Mouse (Mus musculus) hindbrain, embryonic 16.5 days (tissue): ENCODE data around the gene Iqcc. TPM values are rescaled to one million over a fixed set of nuclear protein-coding genes. Genes with fewer than 3 reads are reported as not detected.

ENCODE experiments used
- ATAC-seq: fragments of 200-750 bp; cut with Nextera tagmentation; 2 replicates; pipeline ENCODE4 v1.8.0; 2017; ENCODE audit warnings: moderate TSS enrichment, moderate library complexity
- H3K27ac ChIP-seq: fragments of 300-500 bp; sonication (generic); 2 replicates; pipeline ENCODE4 v1.5.1; 2014; ENCODE audit warnings: low read depth, mild to moderate bottlenecking, control low read depth, low read length, moderate library complexity
- H3K27me3 ChIP-seq: fragments of 300-500 bp; sonication (generic); replicated peaks from 2 replicates; pipeline ENCODE4 v1.6.1; 2014; ENCODE audit warnings: low read length; ENCODE audit not compliant: control insufficient read depth, insufficient read depth
- H3K36me3 ChIP-seq: fragments of 300-500 bp; sonication (generic); 2 replicates; pipeline ENCODE4 v1.6.1; 2014; ENCODE audit warnings: mild to moderate bottlenecking, low read length, moderate library complexity, mixed read lengths; ENCODE audit not compliant: control insufficient read depth, insufficient read depth
- H3K4me1 ChIP-seq: fragments of 300-500 bp; sonication (generic); 2 replicates; pipeline ENCODE4 v1.6.1; 2014; ENCODE audit warnings: low read depth, low read length; ENCODE audit not compliant: control insufficient read depth, insufficient read depth
- H3K4me2 ChIP-seq: fragments of 300-500 bp; sonication (generic); 2 replicates; pipeline ENCODE4 v1.6.1; 2014; ENCODE audit warnings: mild to moderate bottlenecking, low read length, control low read depth, moderate library complexity
- H3K4me3 ChIP-seq: fragments of 300-500 bp; sonication (generic); 2 replicates; pipeline ENCODE4 v1.5.1; 2014; ENCODE audit warnings: mild to moderate bottlenecking, low read length, control low read depth, moderate library complexity
- H3K9ac ChIP-seq: fragments of 300-500 bp; sonication (generic); 2 replicates; pipeline ENCODE4 v1.6.1; 2014; ENCODE audit warnings: low read depth, mild to moderate bottlenecking, control low read depth, low read length, moderate library complexity
- H3K9me3 ChIP-seq: fragments of 300-500 bp; sonication (generic); 2 replicates; pipeline ENCODE4 v1.6.1; 2014; ENCODE audit warnings: mild to moderate bottlenecking, low read length, moderate library complexity; ENCODE audit not compliant: control insufficient read depth
- whole genome bisulfite sequencing: fragments of 180-500 bp; shearing (Covaris S2); extraction: QIAGEN DNeasy Blood & Tissue Kit; methylation state at CpG from one replicate; pipeline ENCODE4 v1.1.7; 2014; 5-methylcytosine and 5-hydroxymethylcytosine counted together
- polyA plus RNA-seq: library from polyadenylated mRNA; unstranded; fragments of >200 nt; fragmentation: Nextera tagmentation; extraction: Ambion mirVana; gene quantifications from 2 replicates; pipeline ENCODE4 v1.2.1, GENCODE M21; 2015

The Iqcc gene
- polyA plus RNA-seq, result 27.6 and 33.4 TPM in 2 replicates

DNA sequence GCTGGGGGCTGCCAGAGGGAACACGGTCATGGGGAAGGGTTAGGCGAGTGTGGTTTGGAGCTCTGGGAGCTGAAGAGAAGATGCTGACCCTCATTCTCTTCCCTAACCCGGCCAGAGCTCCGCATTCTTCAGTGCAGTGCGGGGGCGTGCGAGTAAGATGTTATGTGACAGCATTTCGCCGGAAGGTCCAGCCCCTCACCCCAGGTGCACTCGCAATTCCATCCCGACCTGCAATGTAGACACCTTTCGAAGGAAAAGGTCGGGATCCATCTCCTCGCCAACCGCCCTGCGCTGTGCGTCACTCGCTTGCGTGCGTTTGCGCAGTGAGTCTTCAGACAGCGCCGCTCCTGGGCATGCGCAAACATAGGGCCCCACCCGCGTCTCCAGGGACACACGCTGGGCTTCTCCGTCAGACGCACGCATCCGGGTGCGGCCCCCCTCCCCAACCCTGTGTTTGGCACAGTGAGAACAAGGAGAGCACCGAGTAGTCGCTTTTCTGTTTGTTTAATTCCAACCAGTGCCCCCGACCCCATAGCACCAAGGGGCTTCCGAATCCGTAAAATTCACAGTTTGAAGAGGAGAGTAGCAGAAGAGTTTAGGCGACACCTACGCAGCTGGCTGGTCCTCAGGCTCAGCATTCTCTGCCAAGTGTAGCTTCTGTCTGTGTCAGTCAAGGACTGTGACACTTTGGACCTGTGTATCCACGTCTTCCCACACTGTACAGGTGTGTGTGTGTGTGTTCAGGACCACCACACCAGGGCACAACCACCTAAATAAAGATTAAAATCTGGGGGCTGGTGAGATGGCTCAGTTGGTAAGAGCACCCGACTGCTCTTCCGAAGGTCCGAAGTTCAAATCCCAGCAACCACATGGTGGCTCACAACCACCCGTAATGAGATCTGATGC is at the start of gene Iqcc:
Iqcc (minus strand) TSS at position 314 of the 906 bp plus-strand sequence.
- Histone ChIP-seq H3K27me3 (no peaks in the 10 kb centered on the region), H3K4me1 (peaks cover 31% of the 10 kb centered on the region), H3K4me2 (peak within 1 kb of the TSS; percentile 69), H3K36me3 (peaks cover 4% of the 10 kb centered on the region; the same call in 1 of the 2 replicates), H3K9me3 (no peaks in the 10 kb centered on the region), H3K4me3 (peak within 1 kb of the TSS; percentile 50), H3K9ac (peak within 1 kb of the TSS; percentile 77), H3K27ac (peak within 1 kb of the TSS; percentile 83)
- 5% methylated on average over 43 of the region's 44 CpGs for WGBS
- peak; percentile 92 for ATAC-seq

DNA sequence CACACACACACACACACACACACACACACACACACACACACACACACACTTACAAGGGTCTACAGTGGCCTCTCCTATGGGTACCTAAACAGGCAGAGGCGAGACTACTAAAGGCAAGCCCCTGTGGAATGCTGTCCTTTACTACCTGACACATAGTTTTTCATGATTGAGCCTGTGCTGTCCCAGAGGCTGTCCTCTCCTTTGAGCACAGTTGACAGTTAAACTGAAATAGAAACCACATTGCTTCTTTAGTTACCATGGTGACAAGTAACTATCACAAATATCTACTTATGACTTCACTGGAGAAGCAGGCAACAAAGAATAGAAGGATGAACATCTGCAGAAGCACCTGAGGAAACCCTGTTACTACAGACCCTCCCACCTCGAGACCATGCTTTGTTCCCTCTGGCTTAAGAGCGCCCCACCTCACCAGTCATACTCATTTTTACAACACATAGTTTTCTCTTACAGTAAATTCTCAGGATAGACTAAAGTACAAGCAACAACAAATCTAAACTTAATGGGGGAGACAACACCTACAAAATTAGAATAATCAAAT is 43.4 kb upstream of the Iqcc start:
- H3K27ac ChIP-seq, result no peak overlapping the region
- 92% methylated on average over 3 of the region's 3 CpGs for WGBS
- H3K36me3 ChIP-seq, result peaks cover 7% of the 10 kb centered on the region
- no peak for ATAC-seq
- H3K4me3 ChIP-seq, result no peak overlapping the region
- H3K9me3 ChIP-seq, result no peaks in the 10 kb centered on the region
- no peak overlapping the region for H3K4me2 ChIP-seq
- H3K27me3 ChIP-seq, result no peaks in the 10 kb centered on the region
- no peaks in the 10 kb centered on the region for H3K4me1 ChIP-seq
- H3K9ac ChIP-seq, result no peak overlapping the region

DNA sequence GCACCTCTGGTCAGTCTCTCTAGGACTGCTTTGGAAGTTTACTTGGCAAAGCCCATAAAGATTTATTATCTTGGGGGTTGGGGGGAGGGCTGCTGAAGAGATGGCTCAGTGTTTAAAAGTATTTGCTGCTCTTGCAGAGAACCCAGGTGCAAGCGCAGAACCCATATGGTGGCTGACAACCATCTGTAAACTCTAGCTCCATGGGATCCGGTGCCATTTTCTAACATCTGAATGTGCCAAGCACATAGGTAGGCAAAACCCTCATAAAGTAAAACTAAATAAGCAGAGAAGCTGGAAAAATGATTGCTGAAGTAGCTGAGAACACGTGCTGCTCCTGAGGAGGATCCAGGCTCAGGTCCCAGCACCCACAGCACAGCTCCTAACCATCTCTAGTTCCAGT is 42.7 kb upstream of the Iqcc start:
- Histone ChIP-seq H3K9me3 (no peaks in the 10 kb centered on the region), H3K4me2 (no peak overlapping the region), H3K9ac (no peak overlapping the region), H3K27ac (no peak overlapping the region), H3K27me3 (no peaks in the 10 kb centered on the region), H3K4me1 (no peaks in the 10 kb centered on the region), H3K36me3 (peaks cover 10% of the 10 kb centered on the region), H3K4me3 (no peak overlapping the region)
- ATAC-seq, result no peak
- WGBS, result 91% methylated on average over 3 of the region's 3 CpGs

DNA sequence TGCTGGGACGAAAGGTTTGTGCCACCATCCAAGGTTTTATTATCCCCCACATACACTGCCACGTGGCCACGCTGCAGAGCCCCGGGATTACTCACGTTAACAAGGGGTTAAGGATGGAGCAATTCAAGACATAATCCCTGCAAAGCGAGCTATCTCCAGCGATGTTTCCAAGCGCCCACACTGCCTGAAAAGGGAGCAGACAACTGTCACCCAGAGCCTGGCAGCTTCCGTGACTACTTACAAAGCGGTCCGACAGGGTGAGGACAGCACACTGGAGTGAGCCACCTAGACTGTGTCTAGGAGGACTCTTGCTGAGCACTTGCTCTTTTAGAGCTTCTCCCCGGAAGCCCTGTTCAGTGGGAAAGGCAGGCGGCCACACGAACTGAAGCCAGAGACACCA is 35.9 kb upstream of the Iqcc start:
- H3K4me1 ChIP-seq, result no peaks in the 10 kb centered on the region
- H3K9me3 ChIP-seq, result no peaks in the 10 kb centered on the region
- H3K9ac ChIP-seq, result no peak overlapping the region
- H3K27ac ChIP-seq, result no peak overlapping the region
- H3K4me2 ChIP-seq, result no peak overlapping the region
- no peak overlapping the region for H3K4me3 ChIP-seq
- H3K27me3 ChIP-seq, result no peaks in the 10 kb centered on the region
- ATAC-seq, result no peak
- H3K36me3 ChIP-seq, result peaks cover 50% of the 10 kb centered on the region
- WGBS, result 94% methylated on average over 14 of the region's 14 CpGs

DNA sequence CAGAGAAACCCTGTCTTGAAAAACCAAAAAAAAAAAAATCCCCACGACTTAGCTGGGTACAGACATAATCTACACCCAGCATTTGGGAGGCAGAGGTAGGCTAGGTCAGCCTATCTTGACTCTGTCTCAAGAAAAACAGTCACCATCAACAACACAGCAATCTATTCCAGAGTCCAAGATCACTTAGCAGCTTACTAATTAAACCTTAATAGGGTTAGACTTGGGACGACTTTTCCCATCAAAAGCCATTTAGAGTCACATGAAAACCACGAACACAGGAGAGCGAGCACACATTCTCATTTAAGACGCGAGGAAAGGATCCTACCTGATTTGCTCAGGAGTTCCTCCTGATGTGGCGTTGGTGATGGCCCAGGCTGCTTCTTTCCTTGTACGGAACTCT is 31.5 kb upstream of the Iqcc start:
- ATAC-seq, result no peak
- Histone ChIP-seq H3K36me3 (peaks cover 60% of the 10 kb centered on the region), H3K9me3 (no peaks in the 10 kb centered on the region), H3K4me2 (no peak overlapping the region), H3K27ac (no peak overlapping the region), H3K4me1 (no peaks in the 10 kb centered on the region), H3K4me3 (no peak overlapping the region), H3K9ac (no peak overlapping the region), H3K27me3 (no peaks in the 10 kb centered on the region)
- 96% methylated on average over 8 of the region's 8 CpGs for WGBS

DNA sequence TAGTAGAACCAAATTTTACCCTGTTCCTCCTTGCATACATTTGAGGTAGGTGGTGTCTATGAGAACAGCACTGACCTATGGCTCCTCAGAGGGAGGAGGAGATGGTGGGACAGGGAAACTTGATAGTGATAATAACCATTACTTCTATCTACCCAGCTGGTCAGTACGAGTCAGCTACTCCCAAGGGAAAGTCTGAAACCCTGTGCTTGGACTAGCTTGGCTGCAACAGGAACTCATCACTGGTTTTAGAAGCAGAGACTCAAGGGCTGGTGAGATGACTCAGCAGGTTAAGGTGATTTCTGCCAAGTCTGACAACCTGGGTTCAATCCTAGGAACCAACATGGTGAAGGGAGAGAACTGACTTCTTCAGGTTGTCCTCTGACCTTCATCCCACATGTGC is 29.8 kb upstream of the Iqcc start:
- no peak for ATAC-seq
- no peak overlapping the region for H3K4me3 ChIP-seq
- H3K4me1 ChIP-seq, result no peaks in the 10 kb centered on the region
- H3K9ac ChIP-seq, result no peak overlapping the region
- no peak overlapping the region for H3K27ac ChIP-seq
- H3K4me2 ChIP-seq, result no peak overlapping the region
- H3K9me3 ChIP-seq, result no peaks in the 10 kb centered on the region
- 90% methylated on average over 1 of the region's 1 CpGs for WGBS
- no peaks in the 10 kb centered on the region for H3K27me3 ChIP-seq
- H3K36me3 ChIP-seq, result peaks cover 44% of the 10 kb centered on the region

DNA sequence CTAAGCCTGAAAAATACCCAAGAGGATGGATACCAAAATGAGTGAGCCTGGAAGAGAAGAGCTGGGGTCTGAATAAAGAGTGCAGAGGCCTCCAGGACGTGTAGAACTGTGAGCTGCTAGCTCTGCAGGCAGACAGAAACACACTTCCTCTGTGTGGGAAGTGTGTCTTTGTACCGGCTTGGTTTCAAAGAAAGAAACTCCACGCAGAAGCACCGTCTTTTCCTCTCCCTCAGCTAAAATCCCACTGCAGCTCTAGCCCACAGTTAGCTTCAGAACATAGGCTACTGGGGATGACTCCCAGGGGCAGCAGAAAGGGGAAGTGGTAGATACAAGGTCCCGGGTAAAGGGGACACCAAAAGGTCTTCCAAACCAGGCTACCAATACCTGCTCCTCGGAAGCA is 26.3 kb upstream of the Iqcc start:
- Histone ChIP-seq H3K9ac (no peak overlapping the region), H3K36me3 (peaks cover 25% of the 10 kb centered on the region), H3K4me3 (no peak overlapping the region), H3K27ac (no peak overlapping the region), H3K27me3 (no peaks in the 10 kb centered on the region), H3K4me1 (peaks cover 3% of the 10 kb centered on the region), H3K4me2 (no peak overlapping the region), H3K9me3 (no peaks in the 10 kb centered on the region)
- ATAC-seq, result no peak
- WGBS, result 88% methylated on average over 6 of the region's 6 CpGs

DNA sequence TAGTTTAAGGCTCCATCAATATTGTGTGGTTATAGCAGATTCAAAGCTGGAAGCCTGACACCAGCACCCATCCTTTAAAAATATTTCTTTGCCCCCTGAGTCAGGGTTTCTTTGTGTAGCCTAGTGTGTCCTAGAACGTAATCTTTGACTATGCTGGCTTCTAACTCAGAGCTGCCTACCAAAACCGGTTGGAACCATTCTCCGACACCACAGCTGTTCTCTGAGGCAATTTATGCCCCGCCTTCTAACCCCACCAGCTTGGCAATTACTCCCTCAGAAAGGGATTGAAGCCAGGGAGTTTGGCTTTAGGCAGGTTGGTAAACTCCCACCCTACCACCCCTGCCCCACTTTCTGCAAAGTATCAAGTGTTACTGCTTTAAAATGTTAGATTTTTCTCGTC is 22.9 kb upstream of the Iqcc start:
- WGBS, result 42% methylated on average over 5 of the region's 5 CpGs

DNA sequence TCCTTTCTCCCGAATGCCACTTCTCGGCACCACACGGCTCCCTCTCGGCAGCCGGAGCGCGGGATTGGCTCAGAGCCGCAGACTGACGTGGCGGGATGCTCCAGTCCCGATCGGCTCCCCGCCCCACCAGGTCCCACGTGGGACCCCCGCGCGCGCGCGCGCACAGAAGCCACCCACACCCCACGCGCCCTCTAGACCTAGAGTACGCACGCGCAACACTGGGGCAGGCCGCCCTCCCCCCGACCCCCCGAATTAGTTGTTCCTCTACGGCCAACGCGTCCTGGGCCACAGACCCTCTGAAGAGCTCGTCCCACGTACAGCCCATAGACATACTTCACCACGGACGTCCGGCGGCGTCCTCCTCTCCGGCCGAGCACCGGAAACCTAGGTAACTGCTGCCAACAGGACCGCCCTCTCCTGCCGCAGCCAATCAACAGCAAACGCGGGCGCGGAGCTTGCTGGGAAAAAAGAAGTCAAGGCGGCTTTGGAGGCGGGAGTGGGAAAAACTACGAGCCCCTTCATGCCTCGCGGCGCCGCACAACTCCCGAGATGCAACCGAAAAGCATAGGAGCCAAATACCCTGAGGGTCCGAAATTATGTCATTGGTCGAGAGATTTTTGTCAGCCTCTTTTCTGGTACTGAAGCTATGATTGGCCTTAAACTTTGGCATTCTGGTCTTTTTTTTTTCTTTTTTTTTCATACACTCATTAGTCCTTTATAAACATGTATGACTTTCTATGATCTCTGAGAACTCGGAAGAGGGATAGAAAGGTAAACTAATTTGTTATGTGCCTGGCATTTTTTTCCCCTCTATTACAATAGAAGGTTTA is 22.0 kb upstream of the Iqcc start, which contains the start of gene Txlna:
Txlna (minus strand) TSS at position 428 of the 830 bp plus-strand sequence.
- Histone ChIP-seq H3K9me3 (no peaks in the 10 kb centered on the region), H3K4me3 (peak within 1 kb of the TSS; percentile 69), H3K27ac (peak within 1 kb of the TSS; percentile 97), H3K36me3 (peaks cover 19% of the 10 kb centered on the region), H3K4me1 (peaks cover 22% of the 10 kb centered on the region), H3K9ac (peak within 1 kb of the TSS; percentile 78), H3K4me2 (peak within 1 kb of the TSS; percentile 93), H3K27me3 (no peaks in the 10 kb centered on the region)
- under 1% methylated on average over 42 of the region's 60 CpGs for WGBS
- peak; percentile 96 for ATAC-seq

More for the DNA sequence above, 22.9 kb upstream of the Iqcc start:
- H3K27me3 ChIP-seq, result no peaks in the 10 kb centered on the region
- H3K9ac ChIP-seq, result no peak overlapping the region
- no peak for ATAC-seq
- peak overlapping the region; percentile 46; the same call in 1 of the 2 replicates for H3K4me2 ChIP-seq
- H3K4me1 ChIP-seq, result peaks cover 22% of the 10 kb centered on the region
- H3K27ac ChIP-seq, result no peak overlapping the region
- peaks cover 10% of the 10 kb centered on the region for H3K36me3 ChIP-seq
- no peaks in the 10 kb centered on the region for H3K9me3 ChIP-seq
- H3K4me3 ChIP-seq, result no peak overlapping the region
